Mouse (Mus musculus) midbrain, embryonic 13.5 days (tissue): ENCODE results near the gene Adamts6. TPM values are rescaled to one million over a fixed set of nuclear protein-coding genes. Genes with fewer than 3 reads are reported as not detected.

ENCODE experiments used
- ATAC-seq: fragments of 200-750 bp; cut with Nextera tagmentation; 2 replicates; pipeline ENCODE4 v1.8.0; 2017; ENCODE audit warnings: mild to moderate bottlenecking, moderate TSS enrichment, moderate library complexity
- H3K27ac ChIP-seq: fragments of 300-500 bp; sonication (generic); 2 replicates; pipeline ENCODE4 v1.5.1; 2015; ENCODE audit warnings: inconsistent platforms, mild to moderate bottlenecking, moderate library complexity
- H3K27me3 ChIP-seq: fragments of 300-500 bp; sonication (generic); 2 replicates; pipeline ENCODE4 v1.6.1; 2015; ENCODE audit warnings: mild to moderate bottlenecking, inconsistent platforms
- H3K36me3 ChIP-seq: fragments of 300-500 bp; sonication (generic); 2 replicates; pipeline ENCODE4 v1.6.1; 2015; ENCODE audit warnings: mild to moderate bottlenecking, inconsistent platforms
- H3K4me1 ChIP-seq: fragments of 300-500 bp; sonication (generic); replicated peaks from 2 replicates; pipeline ENCODE4 v1.6.1; 2015; ENCODE audit warnings: inconsistent platforms
- H3K4me2 ChIP-seq: fragments of 300-500 bp; sonication (generic); replicated peaks from 2 replicates; pipeline ENCODE4 v1.6.1; 2015; ENCODE audit warnings: moderate library complexity, mild to moderate bottlenecking, inconsistent platforms
- H3K4me3 ChIP-seq: fragments of 300-500 bp; sonication (generic); replicated peaks from 2 replicates; pipeline ENCODE4 v1.5.1; 2015; ENCODE audit warnings: mild to moderate bottlenecking, inconsistent platforms
- H3K9ac ChIP-seq: fragments of 300-500 bp; sonication (generic); replicated peaks from 2 replicates; pipeline ENCODE4 v1.6.1; 2015; ENCODE audit warnings: mild to moderate bottlenecking, inconsistent platforms
- H3K9me3 ChIP-seq: fragments of 300-500 bp; sonication (generic); 2 replicates; pipeline ENCODE4 v1.6.1; 2016; ENCODE audit warnings: mild to moderate bottlenecking, inconsistent platforms
- WGBS: fragments of 180-500 bp; shearing (Covaris S2); methylation state at CpG from one replicate; pipeline ENCODE4 v1.1.7; 2015; 5-methylcytosine and 5-hydroxymethylcytosine counted together
- polyA plus RNA-seq: library from polyadenylated mRNA; unstranded; fragments of >200 nt; fragmentation: Nextera tagmentation; extraction: Ambion mirVana; gene quantifications from 2 replicates; pipeline ENCODE4 v1.2.1, GENCODE M21; 2015

Adamts6 gene
- polyA plus RNA-seq, 1 experiment from 2014 or later, result 1.9 TPM

DNA sequence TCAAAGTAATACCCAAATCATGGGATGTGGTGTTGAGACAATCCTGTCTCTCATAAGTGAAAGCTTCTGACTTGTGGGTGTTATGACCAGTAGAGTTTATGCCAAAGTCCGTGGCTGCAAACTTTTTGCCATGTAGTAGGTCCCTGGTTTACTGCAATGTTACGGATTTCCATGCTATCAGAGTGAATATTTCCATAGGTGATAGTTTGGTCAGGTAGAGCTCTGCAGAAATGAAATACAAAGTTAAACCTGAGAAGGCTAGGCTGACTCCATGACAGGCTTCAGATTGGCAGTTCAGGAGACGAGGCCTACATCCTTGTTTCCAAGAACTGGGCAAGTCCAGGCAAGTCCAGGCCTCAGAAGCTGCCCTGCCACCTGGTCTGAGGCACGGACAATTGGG lies 232.3 kb downstream of the Adamts6 start:
- Histone ChIP-seq H3K36me3 (no peaks in the 10 kb centered on the region), H3K4me2 (no peak overlapping the region), H3K9ac (no peak overlapping the region), H3K4me3 (no peak overlapping the region), H3K9me3 (no peaks in the 10 kb centered on the region), H3K27ac (no peak overlapping the region), H3K4me1 (peaks cover 17% of the 10 kb centered on the region), H3K27me3 (no peaks in the 10 kb centered on the region)
- ATAC-seq, result no peak
- WGBS, result 94% methylated on average over 4 of the region's 4 CpGs

DNA sequence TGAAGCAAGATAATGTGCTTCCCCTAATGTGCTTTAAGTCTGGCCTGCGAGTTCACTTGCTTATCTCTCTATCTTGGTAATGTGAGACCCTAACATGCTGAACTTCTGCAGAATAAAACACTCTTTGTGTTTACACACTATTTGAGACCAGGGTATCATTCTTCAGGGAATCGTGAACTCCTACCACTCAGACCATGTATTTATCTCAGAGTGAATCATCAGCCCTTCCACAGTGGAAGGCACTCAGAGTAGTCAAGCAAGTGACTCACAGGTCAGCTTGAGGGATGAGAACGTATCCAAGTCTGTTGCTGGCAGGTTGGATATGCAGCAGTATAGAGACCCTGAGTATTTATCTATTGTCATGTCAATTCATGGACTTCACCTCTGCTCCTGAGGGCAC lies 232.8 kb downstream of the Adamts6 start:
- no peaks in the 10 kb centered on the region for H3K9me3 ChIP-seq
- H3K27ac ChIP-seq, result no peak overlapping the region
- no peaks in the 10 kb centered on the region for H3K27me3 ChIP-seq
- ATAC-seq, result no peak
- H3K36me3 ChIP-seq, result no peaks in the 10 kb centered on the region
- H3K4me1 ChIP-seq, result peaks cover 17% of the 10 kb centered on the region
- no peak overlapping the region for H3K4me2 ChIP-seq
- 92% methylated on average over 3 of the region's 3 CpGs for WGBS
- no peak overlapping the region for H3K4me3 ChIP-seq
- H3K9ac ChIP-seq, result no peak overlapping the region

DNA sequence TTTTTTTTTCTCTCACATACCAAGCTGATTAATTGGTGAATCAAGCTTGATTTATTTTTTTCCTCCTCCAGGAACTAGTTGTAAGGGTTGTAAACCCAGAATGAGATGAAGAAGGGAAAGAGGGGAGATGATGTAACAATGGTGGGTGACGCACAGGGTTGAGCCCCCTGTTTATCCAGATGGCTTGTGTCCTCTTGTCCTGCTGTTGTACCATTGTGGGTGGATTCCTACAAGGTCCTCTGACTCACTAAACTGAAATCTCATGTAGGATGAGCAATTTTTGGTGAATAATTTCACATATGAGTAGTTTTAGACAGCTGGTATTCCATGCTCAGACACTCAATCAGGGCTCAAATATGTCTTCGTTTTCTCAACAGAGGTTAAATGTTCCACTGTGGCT lies 233.9 kb downstream of the Adamts6 start:
- Histone ChIP-seq H3K4me1 (peaks cover 17% of the 10 kb centered on the region), H3K4me3 (no peak overlapping the region), H3K27me3 (no peaks in the 10 kb centered on the region), H3K9me3 (no peaks in the 10 kb centered on the region), H3K36me3 (no peaks in the 10 kb centered on the region), H3K27ac (no peak overlapping the region), H3K4me2 (no peak overlapping the region), H3K9ac (no peak overlapping the region)
- 94% methylated on average over 2 of the region's 2 CpGs for WGBS
- no peak for ATAC-seq

DNA sequence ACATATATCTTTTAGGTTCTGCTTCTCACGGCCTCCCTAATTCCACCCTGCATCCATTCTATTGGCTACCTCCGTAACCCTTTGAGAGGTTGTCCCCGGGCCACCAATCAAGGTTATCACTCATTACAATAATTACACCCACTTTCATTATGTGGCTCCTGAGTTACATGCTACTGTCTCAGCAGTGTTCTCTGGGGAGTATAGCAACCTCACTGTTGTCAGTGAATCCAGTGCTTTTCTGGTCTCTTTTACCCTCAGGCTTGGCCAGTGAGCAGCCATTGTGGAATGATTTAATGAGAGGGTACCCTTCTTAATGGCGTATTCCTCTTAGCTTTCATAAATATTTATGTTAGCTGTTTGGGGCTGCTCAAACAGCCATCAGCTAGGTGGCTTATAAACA lies 238.0 kb downstream of the Adamts6 start:
- 0 out of 2 replicates have a peak, but pooled peaks have one; percentile 27 for ATAC-seq
- WGBS, result 80% methylated on average over 4 of the region's 4 CpGs
- no peak overlapping the region for H3K27ac ChIP-seq

DNA sequence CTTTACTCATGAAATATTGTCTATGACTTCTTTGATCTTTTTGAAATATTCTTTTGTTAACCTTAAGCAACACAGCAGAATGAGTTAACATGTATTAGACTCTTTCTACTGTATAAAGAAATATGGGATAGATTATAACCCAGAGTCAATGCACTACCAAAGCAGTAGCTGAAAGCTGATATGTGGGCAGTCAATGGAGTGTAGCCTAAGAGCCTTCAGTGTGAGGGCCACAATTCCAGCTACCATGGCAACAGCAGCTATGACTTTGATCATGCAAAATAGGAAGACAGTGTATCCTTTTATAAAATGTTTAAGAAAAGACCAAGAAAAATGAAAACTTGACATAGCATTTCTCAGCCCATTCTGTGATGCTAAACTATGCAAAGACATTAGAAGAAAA lies 241.6 kb downstream of the Adamts6 start:
- ATAC-seq, result no peak
- Histone ChIP-seq H3K4me1 (0 out of 2 replicates have a peak, but pooled peaks cover 2% of the 10 kb centered on the region), H3K36me3 (no peaks in the 10 kb centered on the region)

More for the DNA sequence above, 238.0 kb downstream of the Adamts6 start:
- H3K4me1 ChIP-seq, result 0 out of 2 replicates have a peak, but pooled peaks cover 2% of the 10 kb centered on the region
- no peak overlapping the region for H3K4me3 ChIP-seq
- H3K27me3 ChIP-seq, result no peaks in the 10 kb centered on the region
- no peak overlapping the region for H3K4me2 ChIP-seq
- H3K9me3 ChIP-seq, result no peaks in the 10 kb centered on the region; the same call in 1 of the 2 replicates
- H3K36me3 ChIP-seq, result no peaks in the 10 kb centered on the region
- H3K9ac ChIP-seq, result no peak overlapping the region

DNA sequence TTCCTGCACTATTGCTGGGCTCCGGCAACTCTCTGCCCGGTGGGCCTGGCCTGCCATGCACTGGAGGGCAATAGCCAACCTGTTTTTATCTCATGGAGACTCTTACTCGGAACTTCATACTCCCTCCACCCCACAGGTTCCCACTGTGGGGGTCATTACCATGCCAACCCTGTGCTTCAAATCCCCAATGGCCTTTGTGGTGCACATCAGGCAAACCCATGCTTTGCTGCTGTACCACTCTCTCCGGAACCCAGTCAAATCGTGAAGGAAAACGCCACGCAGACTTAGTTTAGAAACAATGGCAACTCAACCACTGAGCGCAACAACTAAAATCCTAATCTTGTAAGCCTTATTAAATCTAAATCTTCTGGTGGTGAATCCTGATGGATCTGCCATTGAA lies 244.2 kb downstream of the Adamts6 start:
- H3K4me2 ChIP-seq, result no peak overlapping the region
- no peaks in the 10 kb centered on the region for H3K36me3 ChIP-seq
- no peak overlapping the region for H3K27ac ChIP-seq
- 0 out of 2 replicates have a peak, but pooled peaks cover 2% of the 10 kb centered on the region for H3K4me1 ChIP-seq
- no peak overlapping the region for H3K4me3 ChIP-seq
- 81% methylated on average over 8 of the region's 8 CpGs for WGBS
- no peak overlapping the region for H3K9ac ChIP-seq
- ATAC-seq, result no peak
- H3K9me3 ChIP-seq, result no peaks in the 10 kb centered on the region; the same call in 1 of the 2 replicates
- no peaks in the 10 kb centered on the region for H3K27me3 ChIP-seq

More for the DNA sequence above, 241.6 kb downstream of the Adamts6 start:
- H3K27ac ChIP-seq, result no peak overlapping the region
- no peak overlapping the region for H3K4me2 ChIP-seq
- no peaks in the 10 kb centered on the region for H3K27me3 ChIP-seq
- no peak overlapping the region for H3K4me3 ChIP-seq
- no peaks in the 10 kb centered on the region; the same call in 1 of the 2 replicates for H3K9me3 ChIP-seq
- H3K9ac ChIP-seq, result no peak overlapping the region

DNA sequence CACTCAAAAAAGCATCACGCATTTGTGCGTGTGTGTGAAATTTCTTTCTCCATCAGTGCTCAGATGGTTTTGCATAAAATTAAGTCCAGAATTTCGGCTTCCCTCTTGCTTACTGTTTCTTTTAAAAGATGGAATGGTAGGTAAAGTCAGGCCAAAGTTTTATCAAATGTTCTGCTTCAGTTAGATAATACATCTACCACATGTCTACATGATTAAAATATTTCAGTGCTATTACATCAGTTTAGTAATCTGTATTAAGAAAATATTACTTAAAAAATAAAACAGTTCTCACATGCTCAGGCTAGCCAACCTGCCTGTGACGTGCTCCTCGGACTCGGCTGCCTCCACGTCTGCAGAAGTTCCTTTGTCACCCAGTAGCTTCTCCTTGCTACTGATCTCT lies 245.1 kb downstream of the Adamts6 start:
- Histone ChIP-seq H3K27ac (no peak overlapping the region), H3K9ac (no peak overlapping the region), H3K36me3 (no peaks in the 10 kb centered on the region), H3K4me3 (no peak overlapping the region), H3K9me3 (no peaks in the 10 kb centered on the region), H3K4me2 (no peak overlapping the region), H3K4me1 (0 out of 2 replicates have a peak, but pooled peaks cover 2% of the 10 kb centered on the region), H3K27me3 (no peaks in the 10 kb centered on the region)
- WGBS, result 92% methylated on average over 7 of the region's 7 CpGs
- no peak for ATAC-seq

DNA sequence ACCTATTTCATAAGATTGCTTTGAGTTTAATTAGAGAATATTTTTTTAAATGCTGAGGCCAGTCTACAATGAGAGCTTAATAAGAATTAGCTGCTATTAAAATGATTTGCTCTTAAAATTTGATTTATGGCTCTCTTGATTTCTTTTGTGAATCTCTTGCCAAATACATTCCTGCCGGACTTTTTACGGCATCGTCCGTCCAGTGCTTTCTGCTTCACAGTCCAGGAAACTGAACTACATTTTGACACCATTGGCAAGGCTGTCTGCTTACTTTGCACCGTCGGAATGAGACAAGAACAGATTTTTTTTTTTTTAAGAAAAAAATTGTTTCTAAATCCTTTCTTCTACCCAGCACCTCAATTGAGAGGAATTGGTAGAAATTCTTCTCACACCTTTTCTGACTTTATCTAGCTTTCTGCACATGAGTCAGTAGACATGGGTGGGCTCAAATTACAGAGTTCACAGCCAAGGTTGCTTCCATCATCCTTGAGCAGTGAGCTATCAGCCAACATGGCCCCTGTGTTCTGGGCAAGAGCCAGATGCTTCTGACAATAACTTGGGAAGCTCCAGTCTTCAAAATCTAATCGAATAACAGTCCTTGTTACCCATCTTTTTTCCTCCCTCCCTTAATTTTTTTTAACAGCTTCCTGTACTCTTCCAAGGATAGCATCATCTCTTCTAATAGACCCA lies 246.3 kb downstream of the Adamts6 start:
- no peaks in the 10 kb centered on the region for H3K9me3 ChIP-seq
- no peak overlapping the region for H3K27ac ChIP-seq
- ATAC-seq, result no peak
- H3K4me3 ChIP-seq, result no peak overlapping the region
- WGBS, result 94% methylated on average over 7 of the region's 7 CpGs
- H3K4me1 ChIP-seq, result 0 out of 2 replicates have a peak, but pooled peaks cover 2% of the 10 kb centered on the region
- H3K36me3 ChIP-seq, result no peaks in the 10 kb centered on the region
- no peaks in the 10 kb centered on the region for H3K27me3 ChIP-seq
- H3K4me2 ChIP-seq, result no peak overlapping the region
- no peak overlapping the region for H3K9ac ChIP-seq

DNA sequence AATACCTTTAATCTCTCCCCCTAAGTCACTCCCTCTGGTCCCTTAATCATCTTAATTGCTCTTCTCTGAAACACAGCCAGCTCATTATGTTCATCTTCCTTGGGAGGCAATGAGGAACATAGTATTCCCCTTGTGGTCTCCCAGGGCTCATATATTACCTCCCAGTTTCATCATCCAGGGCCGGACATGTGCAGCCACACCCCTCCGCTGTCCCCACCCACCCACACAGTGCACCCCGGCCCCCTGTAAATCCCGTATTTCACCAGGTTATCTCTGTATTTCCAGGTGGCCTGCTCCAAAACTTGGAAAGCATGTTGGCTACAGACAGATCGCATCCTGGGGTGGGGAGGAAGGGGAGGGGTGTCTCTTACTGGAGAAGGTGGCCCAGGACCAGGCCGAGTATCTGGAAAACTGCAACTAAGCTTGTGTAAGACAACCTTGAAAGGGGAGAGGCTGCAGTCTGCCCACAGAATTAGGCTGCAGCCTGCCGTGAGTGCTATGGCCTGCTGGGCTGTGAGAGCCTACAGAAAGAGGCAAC lies 253.3 kb downstream of the Adamts6 start:
- Histone ChIP-seq H3K27me3 (no peaks in the 10 kb centered on the region), H3K9me3 (no peaks in the 10 kb centered on the region), H3K4me3 (no peak overlapping the region), H3K27ac (no peak overlapping the region), H3K9ac (no peak overlapping the region), H3K36me3 (no peaks in the 10 kb centered on the region), H3K4me1 (no peaks in the 10 kb centered on the region), H3K4me2 (no peak overlapping the region)
- 0 out of 2 replicates have a peak, but pooled peaks have one; percentile 55 for ATAC-seq
- WGBS, result 39% methylated on average over 7 of the region's 7 CpGs

DNA sequence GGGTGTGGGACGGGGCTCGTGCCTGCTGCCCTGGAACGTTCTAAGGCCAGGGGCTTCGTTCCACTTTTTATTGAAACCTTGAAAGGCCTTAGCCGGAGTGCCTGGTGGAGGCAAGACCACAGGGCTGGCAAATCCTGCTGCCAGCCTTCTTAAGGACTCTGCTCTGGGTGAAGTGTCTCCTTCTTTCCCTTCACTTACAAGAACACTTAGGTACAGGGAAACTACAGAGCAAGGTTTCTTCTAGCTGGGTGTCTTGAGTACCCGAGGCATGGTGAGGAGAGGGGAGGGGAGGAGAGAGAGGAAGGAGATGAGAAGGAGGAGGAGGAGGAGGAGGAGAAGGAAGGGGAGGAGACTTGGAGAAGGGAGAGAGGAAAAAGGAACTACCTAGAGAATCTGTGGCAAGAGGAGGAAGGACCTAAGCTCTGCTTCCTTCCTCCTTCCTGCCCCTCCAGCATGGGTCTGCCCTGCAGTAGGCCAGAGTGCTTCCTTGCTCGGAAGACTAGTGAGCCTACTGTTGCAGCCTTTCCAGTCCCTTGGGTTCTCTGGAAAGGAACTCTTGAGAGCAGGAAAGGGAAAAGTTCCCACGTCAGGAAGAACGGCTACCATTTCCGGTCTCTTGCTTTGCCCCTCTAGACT lies 254.6 kb downstream of the Adamts6 start:
- WGBS, result 81% methylated on average over 10 of the region's 10 CpGs

DNA sequence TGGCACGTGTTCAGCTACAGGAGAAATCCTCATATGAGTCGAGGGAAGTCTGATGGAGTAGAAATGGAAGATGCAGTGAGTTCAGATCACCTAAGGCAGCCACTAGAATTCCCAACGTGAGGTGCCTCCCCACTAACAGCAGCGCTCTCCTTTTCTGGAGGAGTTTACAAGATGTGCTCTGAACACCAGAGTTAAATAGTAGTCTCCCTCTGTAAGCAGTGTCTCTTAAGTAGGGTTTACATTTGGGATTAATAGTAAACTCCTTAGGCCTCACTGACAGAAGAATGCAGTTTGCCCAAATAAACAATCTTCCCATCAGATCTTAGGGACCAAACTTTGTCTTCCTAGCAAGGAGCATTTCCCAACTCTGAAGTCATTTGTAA lies 255.1 kb downstream of the Adamts6 start:
- Histone ChIP-seq H3K27ac (no peak overlapping the region), H3K9me3 (no peaks in the 10 kb centered on the region), H3K4me2 (no peak overlapping the region), H3K36me3 (no peaks in the 10 kb centered on the region), H3K4me3 (no peak overlapping the region), H3K9ac (no peak overlapping the region), H3K4me1 (no peaks in the 10 kb centered on the region), H3K27me3 (no peaks in the 10 kb centered on the region)
- ATAC-seq, result no peak
- WGBS, result 74% methylated on average over 4 of the region's 4 CpGs

More for the DNA sequence above, 254.6 kb downstream of the Adamts6 start:
- no peaks in the 10 kb centered on the region for H3K9me3 ChIP-seq
- no peaks in the 10 kb centered on the region for H3K4me1 ChIP-seq
- no peak overlapping the region for H3K9ac ChIP-seq
- H3K36me3 ChIP-seq, result no peaks in the 10 kb centered on the region
- H3K4me2 ChIP-seq, result no peak overlapping the region
- H3K4me3 ChIP-seq, result no peak overlapping the region
- ATAC-seq, result no peak
- no peak overlapping the region for H3K27ac ChIP-seq
- H3K27me3 ChIP-seq, result no peaks in the 10 kb centered on the region
